Mouse (Mus musculus) monocyte, adult 59 days (primary cell): Measurements from ENCODE around the gene Prdm1. TPM values are rescaled to one million over a fixed set of nuclear protein-coding genes. Genes with fewer than 3 reads are reported as not detected.

Experiments
- total RNA-seq, 2 experiments: library from RNA; stranded (reverse); gene quantifications; one replicate each; pipeline ENCODE4 v1.2.4; 2023

Gene Prdm1
- 10 to 100 TPM; 25.2 to 29.5 TPM for total RNA-seq

DNA sequence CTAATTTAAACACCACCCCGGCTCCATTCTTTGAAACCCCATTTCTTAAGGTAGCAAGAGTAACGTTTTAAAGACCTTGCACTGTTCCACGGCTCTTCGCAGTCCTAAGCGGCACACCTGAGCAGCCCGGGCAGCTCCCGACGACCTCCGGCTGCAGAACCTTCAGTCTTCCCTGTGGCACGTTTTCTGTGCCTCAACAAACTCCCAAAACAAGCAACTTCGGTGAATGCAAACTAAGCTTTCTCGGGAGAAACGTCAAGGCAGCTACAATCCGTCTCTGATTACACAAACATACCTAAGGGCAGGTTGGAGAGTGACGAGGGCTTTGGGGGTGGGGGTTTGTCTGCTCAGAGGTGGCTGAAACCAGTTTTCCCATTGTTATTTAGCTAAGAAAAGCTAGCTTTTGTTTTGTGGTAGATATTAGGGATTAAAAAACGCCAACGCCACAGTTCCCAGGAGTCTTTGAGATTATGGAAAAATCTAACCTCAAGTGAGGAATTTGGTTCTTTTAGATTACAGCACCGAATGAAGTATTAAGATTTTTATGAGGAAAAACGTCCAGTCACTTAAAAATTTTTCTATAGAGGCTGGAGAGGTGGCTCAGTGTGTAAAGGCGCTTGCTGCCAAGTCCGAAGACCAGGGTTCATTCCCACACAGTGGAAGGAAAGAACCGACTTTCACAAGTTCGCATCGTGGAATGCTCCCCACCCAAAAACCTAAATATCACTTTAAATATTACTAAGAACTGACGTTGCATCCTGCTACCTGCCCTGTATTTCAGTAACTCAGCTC lies at the start of gene Prdm1:
Prdm1 (minus strand) TSS at position 211 of the 792 bp plus-strand sequence.

